Mouse (Mus musculus) heart, embryonic 14.5 days (tissue): ENCODE data around the gene Rbm8a. TPM values are rescaled to one million over a fixed set of nuclear protein-coding genes. Genes with fewer than 3 reads are reported as not detected.

Experiments
- ATAC-seq: fragments of 200-750 bp; cut with Nextera tagmentation; 2 replicates; pipeline ENCODE4 v1.8.0; 2017; ENCODE audit warnings: low read depth, moderate TSS enrichment; ENCODE audit not compliant: insufficient number of reproducible peaks, insufficient read depth, low FRiP score
- H3K27ac ChIP-seq, 2 experiments: fragments of 200-500 bp in 1 of 2; fragments of 300-500 bp in 1 of 2; sonication (generic) in 1 of 2; replicated peaks in 1 of 2; 2 replicates each; pipeline ENCODE4 v1.5.1; 2012 to 2014; ENCODE audit warnings: low read depth in 2 of 2, low read length in 2 of 2, control low read depth in 1 of 2, mild to moderate bottlenecking in 1 of 2, mixed read lengths in 1 of 2; ENCODE audit not compliant: control insufficient read depth in 1 of 2, insufficient read depth in 1 of 2
- H3K27me3 ChIP-seq: fragments of 300-500 bp; sonication (generic); 2 replicates; pipeline ENCODE4 v1.6.1; 2014; ENCODE audit warnings: mild to moderate bottlenecking, low read length, control low read depth; ENCODE audit not compliant: control insufficient read depth, insufficient read depth
- H3K36me3 ChIP-seq: fragments of 300-500 bp; sonication (generic); 2 replicates; pipeline ENCODE4 v1.6.1; 2014; ENCODE audit warnings: mild to moderate bottlenecking, control low read depth, low read length, mixed read lengths; ENCODE audit not compliant: control insufficient read depth, insufficient read depth
- H3K4me1 ChIP-seq, 2 experiments: fragments of 200-500 bp in 1 of 2; fragments of 300-500 bp in 1 of 2; sonication (generic) in 1 of 2; 2 replicates each; pipeline ENCODE4 v1.6.1; 2012 to 2014; ENCODE audit warnings: low read length in 2 of 2, control low read depth in 1 of 2, mixed read lengths in 1 of 2; ENCODE audit not compliant: control insufficient read depth in 2 of 2, insufficient read depth in 2 of 2
- H3K4me2 ChIP-seq: fragments of 300-500 bp; sonication (generic); 2 replicates; pipeline ENCODE4 v1.6.1; 2014; ENCODE audit warnings: mild to moderate bottlenecking, low read length
- H3K4me3 ChIP-seq, 2 experiments: fragments of 200-500 bp in 1 of 2; fragments of 300-500 bp in 1 of 2; sonication (generic) in 1 of 2; 2 replicates each; pipeline ENCODE4 v1.5.1; 2012 to 2014; ENCODE audit warnings: low read length in 2 of 2, mild to moderate bottlenecking in 2 of 2, control low read depth in 1 of 2, low read depth in 1 of 2, moderate library complexity in 1 of 2; ENCODE audit not compliant: control insufficient read depth in 1 of 2, insufficient read depth in 1 of 2
- H3K9ac ChIP-seq: fragments of 300-500 bp; sonication (generic); 2 replicates; pipeline ENCODE4 v1.6.1; 2014; ENCODE audit warnings: mild to moderate bottlenecking, low read length
- H3K9me3 ChIP-seq: fragments of 300-500 bp; sonication (generic); 2 replicates; pipeline ENCODE4 v1.6.1; 2016; ENCODE audit warnings: low read length, control low read depth; ENCODE audit not compliant: control insufficient read depth
- WGBS: fragments of 180-500 bp; shearing (Covaris S2); extraction: QIAGEN DNeasy Blood & Tissue Kit; methylation state at CpG from one replicate; pipeline ENCODE4 v1.1.7; 2014; 5-methylcytosine and 5-hydroxymethylcytosine counted together
- polyA plus RNA-seq: library from polyadenylated mRNA; unstranded; fragments of >200 nt; fragmentation: Nextera tagmentation; extraction: Ambion mirVana; gene quantifications from 2 replicates; pipeline ENCODE4 v1.2.1, GENCODE M21; 2014

Rbm8a gene
- polyA plus RNA-seq, 1 experiment from 2014 or later = 90.0 TPM

DNA sequence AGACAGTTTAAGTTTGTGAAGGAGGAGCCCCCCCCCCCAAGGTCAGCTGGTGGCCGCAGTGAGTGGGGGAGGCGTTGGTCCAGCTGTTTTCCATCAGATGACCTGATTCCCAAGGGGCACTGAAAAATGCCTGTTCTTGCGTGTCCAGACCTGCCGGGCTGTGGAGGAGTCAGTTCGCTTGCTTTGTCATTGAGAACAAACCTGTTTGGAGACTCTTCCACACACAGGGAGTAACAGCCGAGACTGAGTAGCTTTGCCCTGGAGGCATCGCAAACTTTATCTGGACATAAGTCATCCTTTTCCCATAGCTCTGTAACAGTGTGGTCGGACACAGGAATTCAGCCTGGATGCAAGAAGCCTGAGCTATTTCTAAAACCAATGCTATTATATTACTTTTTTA, 44.7 kb downstream of the Rbm8a start:
- Histone ChIP-seq H3K4me3 (no peak overlapping the region), H3K9ac (no peak overlapping the region), H3K4me2 (no peak overlapping the region), H3K4me1 (peaks cover 5 to 6% of the 10 kb centered on the region in 2 experiments; a peak in 3 of 4 replicates), H3K27me3 (peaks cover under 1% of the 10 kb centered on the region; the same call in 1 of the 2 replicates), H3K36me3 (no peaks in the 10 kb centered on the region), H3K9me3 (no peaks in the 10 kb centered on the region), H3K27ac (no peak overlapping the region)
- WGBS = 51% methylated on average over 8 of the region's 8 CpGs
- no peak for ATAC-seq

GRCm38 (mm10) chr3:96675171-96675570, 45.4 kb downstream of the Rbm8a start:
- Histone ChIP-seq H3K27ac (no peak overlapping the region), H3K9ac (no peak overlapping the region), H3K4me1 (peaks cover 3 to 5% of the 10 kb centered on the region in 2 experiments; a peak in 3 of 4 replicates), H3K27me3 (peaks cover 8% of the 10 kb centered on the region), H3K4me3 (no peak overlapping the region), H3K4me2 (no peak overlapping the region), H3K36me3 (no peaks in the 10 kb centered on the region), H3K9me3 (no peaks in the 10 kb centered on the region)
- 83% methylated on average over 3 of the region's 3 CpGs for WGBS
- no peak for ATAC-seq

- no peaks in the 10 kb centered on the region for H3K9me3 ChIP-seq
- no peak overlapping the region for H3K4me2 ChIP-seq
- H3K9ac ChIP-seq = no peak overlapping the region
- H3K36me3 ChIP-seq = no peaks in the 10 kb centered on the region
- H3K27ac ChIP-seq = no peak overlapping the region
- ATAC-seq = no peak
- H3K27me3 ChIP-seq = peaks cover 13% of the 10 kb centered on the region
- WGBS = 57% methylated on average over 3 of the region's 3 CpGs
- H3K4me3 ChIP-seq = no peak overlapping the region
- H3K4me1 ChIP-seq = peaks cover 0 to under 1% of the 10 kb centered on the region in 2 experiments; a peak in 1 of 4 replicates
Observed at GRCm38 (mm10) chr3:96675690-96676089, 46.0 kb downstream of the Rbm8a start.

DNA sequence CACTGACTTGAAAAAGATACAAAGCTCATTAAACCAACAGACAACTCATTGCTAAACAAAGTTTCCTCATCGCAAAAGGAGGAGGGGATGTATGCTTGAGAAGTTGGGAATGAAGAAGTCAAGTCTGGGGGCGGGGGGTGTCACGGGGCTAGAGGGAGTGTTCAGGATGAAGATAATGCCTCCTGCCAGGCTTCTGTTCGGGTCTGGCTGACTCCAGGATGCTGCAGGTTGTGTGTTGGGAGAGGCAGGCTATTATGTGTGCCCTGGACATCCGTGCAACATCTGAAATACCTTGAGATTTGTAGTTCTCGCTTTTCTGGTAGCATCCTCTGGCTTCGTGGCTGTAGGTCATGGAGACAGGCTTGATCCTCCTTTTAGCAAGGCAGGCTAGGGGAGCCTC, 48.7 kb downstream of the Rbm8a start:
- H3K9me3 ChIP-seq = no peaks in the 10 kb centered on the region
- no peak for ATAC-seq
- H3K9ac ChIP-seq = no peak overlapping the region
- peaks cover 29% of the 10 kb centered on the region for H3K27me3 ChIP-seq
- H3K4me1 ChIP-seq = no peaks in the 10 kb centered on the region
- no peak overlapping the region for H3K4me3 ChIP-seq
- H3K4me2 ChIP-seq = no peak overlapping the region
- 61% methylated on average over 7 of the region's 7 CpGs for WGBS
- no peak overlapping the region for H3K27ac ChIP-seq
- H3K36me3 ChIP-seq = no peaks in the 10 kb centered on the region

DNA sequence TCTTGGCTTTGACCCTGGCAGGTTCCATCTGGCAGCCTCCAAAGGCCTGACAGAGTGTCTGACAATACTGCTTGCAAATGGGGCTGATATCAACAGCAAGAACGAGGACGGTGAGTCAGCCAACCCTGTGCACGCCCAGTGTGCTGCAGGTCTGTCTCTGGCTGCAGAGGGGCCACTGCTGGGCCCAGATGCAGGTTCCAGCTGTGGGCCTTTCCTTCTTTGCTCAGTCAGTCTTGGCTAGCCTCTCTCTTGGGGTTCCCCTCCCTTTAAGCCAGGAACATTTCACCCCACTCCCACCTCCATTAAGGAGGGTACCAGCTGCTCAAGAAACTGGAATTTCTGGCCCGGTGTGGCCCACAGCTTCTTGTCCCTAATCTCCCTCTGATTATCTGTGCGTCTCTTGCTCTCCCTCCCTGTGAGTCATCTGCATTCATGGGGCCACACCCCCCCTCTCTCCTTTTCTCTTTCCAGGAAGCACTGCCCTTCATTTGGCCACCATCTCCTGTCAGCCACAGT, 49.5 kb downstream of the Rbm8a start:
- no peak overlapping the region for H3K4me3 ChIP-seq
- no peak overlapping the region for H3K9ac ChIP-seq
- no peak overlapping the region for H3K27ac ChIP-seq
- H3K4me1 ChIP-seq = no peaks in the 10 kb centered on the region
- ATAC-seq = no peak
- WGBS = 9% methylated on average over 5 of the region's 5 CpGs
- H3K9me3 ChIP-seq = no peaks in the 10 kb centered on the region
- H3K4me2 ChIP-seq = no peak overlapping the region
- no peaks in the 10 kb centered on the region for H3K36me3 ChIP-seq
- peaks cover 36% of the 10 kb centered on the region for H3K27me3 ChIP-seq

DNA sequence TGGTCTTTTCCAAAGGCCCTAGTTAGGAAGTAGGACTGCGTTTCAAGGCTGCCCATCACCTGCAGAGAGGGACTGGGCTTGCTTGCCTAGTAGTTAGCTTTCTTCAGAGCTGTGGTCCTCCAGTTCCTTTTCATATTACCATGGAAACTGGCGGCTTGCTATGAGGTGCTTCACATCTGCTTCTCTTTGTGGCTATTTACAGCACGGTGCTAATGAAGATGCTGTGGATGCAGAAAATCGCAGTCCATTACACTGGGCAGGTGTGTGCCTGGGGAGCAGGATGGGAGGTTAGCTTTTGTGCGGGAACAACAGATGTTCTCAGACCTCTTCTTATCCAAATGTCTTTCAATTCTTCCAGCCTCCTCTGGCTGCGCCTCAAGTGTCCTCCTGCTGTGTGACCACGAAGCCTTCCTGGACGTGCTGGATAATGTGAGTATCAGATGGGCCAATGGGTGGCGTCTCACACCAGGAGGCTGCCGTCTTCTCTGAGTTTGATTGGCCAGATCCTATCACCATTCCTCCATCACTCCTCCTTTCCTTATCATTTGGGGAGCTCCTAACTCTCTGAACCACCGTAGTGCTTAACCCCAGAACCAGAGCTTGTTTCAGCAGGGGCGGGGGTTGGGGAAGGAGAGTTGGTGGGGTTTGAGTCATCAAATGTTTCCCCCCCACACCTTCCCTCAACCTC, 50.7 kb downstream of the Rbm8a start:
- WGBS = 21% methylated on average over 12 of the region's 12 CpGs
- Histone ChIP-seq H3K27me3 (peaks cover 46% of the 10 kb centered on the region), H3K9me3 (no peaks in the 10 kb centered on the region), H3K9ac (no peak overlapping the region), H3K4me3 (no peak overlapping the region), H3K4me1 (peaks cover 0 to 3% of the 10 kb centered on the region in 2 experiments; a peak in 1 of 4 replicates), H3K36me3 (no peaks in the 10 kb centered on the region), H3K4me2 (no peak overlapping the region), H3K27ac (no peak overlapping the region)
- ATAC-seq = no peak
